ENCODE assay signal across 29 mouse cellular contexts in the genomic region with DNA sequence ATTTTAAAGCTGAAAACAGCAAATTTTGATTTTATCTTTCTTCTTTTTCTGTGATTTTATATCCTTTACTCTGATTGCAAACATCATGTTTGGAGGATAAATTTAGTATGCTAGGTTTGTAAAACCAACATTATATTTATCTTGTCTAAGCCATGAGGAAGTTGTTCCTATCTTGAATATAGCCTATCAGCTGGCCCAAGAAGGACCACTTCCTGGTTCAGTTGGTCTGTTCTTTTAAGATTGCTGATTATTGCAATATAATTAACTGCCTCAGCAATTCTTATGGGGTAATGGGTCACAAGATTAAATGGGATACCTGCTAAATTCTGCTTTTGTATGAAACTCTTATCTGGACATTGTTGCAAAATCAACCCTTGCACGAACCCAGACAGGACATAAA.
"Had no signal": no experiment of that assay in that cellular context is flagged by ENCODE, and none has a peak within 500 bp of the region (broad histone marks: within the 10 kb centered on the region; RNA-seq: fewer than 3 reads in every experiment).

No protein-coding gene starts in this region.

- H3K36me3 ChIP-seq: limb, embryonic 10.5 days; limb, embryonic 12.5 days; limb, embryonic 13.5 days; limb, embryonic 15.5 days; liver, embryonic 12.5 days; liver, embryonic 13.5 days; liver, embryonic 15.5 days; lung, embryonic 15.5 days; midbrain, embryonic 10.5 days; midbrain, embryonic 12.5 days; midbrain, embryonic 13.5 days; midbrain, embryonic 15.5 days had no signal

- DNase-seq: left cerebral cortex, postnatal 4 days; liver; liver, embryonic 13.5 days; liver, postnatal 0 days; lung, adult 18-20 months; lung, adult 2 months; lung, embryonic 14.5 days; lung, postnatal 10 days; lung, postnatal 14 days; lung, postnatal 36 days; lung, postnatal 4 days; midbrain, embryonic 14.5 days had no signal

- H3K4me1 ChIP-seq: limb, embryonic 10.5 days; limb, embryonic 12.5 days; limb, embryonic 13.5 days; limb, embryonic 15.5 days; liver, embryonic 12.5 days; liver, embryonic 13.5 days; liver, embryonic 15.5 days; lung, embryonic 15.5 days; megakaryocyte, embryonic 14.5 days; midbrain, embryonic 10.5 days; midbrain, embryonic 12.5 days; midbrain, embryonic 13.5 days; midbrain, embryonic 15.5 days had no signal

- H3K9ac ChIP-seq: limb, embryonic 12.5 days; limb, embryonic 13.5 days; limb, embryonic 15.5 days; liver, embryonic 12.5 days; liver, embryonic 13.5 days; liver, embryonic 14.5 days; liver, embryonic 15.5 days; liver, postnatal 0 days; lung, embryonic 14.5 days; lung, embryonic 15.5 days; midbrain, embryonic 12.5 days; midbrain, embryonic 13.5 days; midbrain, embryonic 15.5 days had no signal

- H3K4me3 ChIP-seq: limb, embryonic 10.5 days; limb, embryonic 12.5 days; limb, embryonic 13.5 days; limb, embryonic 15.5 days; liver, embryonic 12.5 days; liver, embryonic 13.5 days; liver, embryonic 15.5 days; lung, embryonic 15.5 days; megakaryocyte, embryonic 14.5 days; midbrain, embryonic 10.5 days; midbrain, embryonic 12.5 days; midbrain, embryonic 13.5 days; midbrain, embryonic 15.5 days; myocyte had no signal

- ATAC-seq: liver, embryonic 12.5 days; liver, postnatal 0 days; lung, postnatal 0 days; midbrain, embryonic 13.5 days; midbrain, embryonic 15.5 days; midbrain, embryonic 16.5 days had no signal

- H3K9me3 ChIP-seq: limb, embryonic 10.5 days; limb, embryonic 12.5 days; limb, embryonic 13.5 days; limb, embryonic 15.5 days; liver, embryonic 12.5 days; liver, embryonic 13.5 days; liver, embryonic 15.5 days; lung, embryonic 15.5 days; megakaryocyte, embryonic 14.5 days; midbrain, embryonic 10.5 days; midbrain, embryonic 12.5 days; midbrain, embryonic 13.5 days; midbrain, embryonic 15.5 days had no signal

- H3K27ac ChIP-seq: limb, embryonic 10.5 days; limb, embryonic 12.5 days; limb, embryonic 13.5 days; limb, embryonic 15.5 days; liver, embryonic 12.5 days; liver, embryonic 13.5 days; liver, embryonic 14.5 days; liver, embryonic 15.5 days; lung, embryonic 15.5 days; macrophage; midbrain, embryonic 10.5 days; midbrain, embryonic 12.5 days; midbrain, embryonic 13.5 days; midbrain, embryonic 15.5 days had no signal

- H3K27me3 ChIP-seq: limb, embryonic 12.5 days; limb, embryonic 13.5 days; limb, embryonic 15.5 days; liver, embryonic 12.5 days; liver, embryonic 13.5 days; liver, embryonic 15.5 days; lung, embryonic 15.5 days; megakaryocyte, embryonic 14.5 days; midbrain, embryonic 12.5 days; midbrain, embryonic 13.5 days; midbrain, embryonic 15.5 days had no signal
